Mouse (Mus musculus) inflammation-experienced regulatory T-cells (primary cell): Measurements from ENCODE around the gene Zfp942. TPM values are rescaled to one million over a fixed set of nuclear protein-coding genes. Genes with fewer than 3 reads are reported as not detected.

ENCODE experiments used
- polyA plus RNA-seq, 2 experiments: library from polyadenylated mRNA; unstranded; fragments of 100-300 nt; shearing (Covaris generic); gene quantifications; one replicate each; pipeline ENCODE4 v1.2.1; 2017

Zfp942 gene
- 10 to 100 TPM; 23.2 to 27.8 TPM for polyA plus RNA-seq

DNA sequence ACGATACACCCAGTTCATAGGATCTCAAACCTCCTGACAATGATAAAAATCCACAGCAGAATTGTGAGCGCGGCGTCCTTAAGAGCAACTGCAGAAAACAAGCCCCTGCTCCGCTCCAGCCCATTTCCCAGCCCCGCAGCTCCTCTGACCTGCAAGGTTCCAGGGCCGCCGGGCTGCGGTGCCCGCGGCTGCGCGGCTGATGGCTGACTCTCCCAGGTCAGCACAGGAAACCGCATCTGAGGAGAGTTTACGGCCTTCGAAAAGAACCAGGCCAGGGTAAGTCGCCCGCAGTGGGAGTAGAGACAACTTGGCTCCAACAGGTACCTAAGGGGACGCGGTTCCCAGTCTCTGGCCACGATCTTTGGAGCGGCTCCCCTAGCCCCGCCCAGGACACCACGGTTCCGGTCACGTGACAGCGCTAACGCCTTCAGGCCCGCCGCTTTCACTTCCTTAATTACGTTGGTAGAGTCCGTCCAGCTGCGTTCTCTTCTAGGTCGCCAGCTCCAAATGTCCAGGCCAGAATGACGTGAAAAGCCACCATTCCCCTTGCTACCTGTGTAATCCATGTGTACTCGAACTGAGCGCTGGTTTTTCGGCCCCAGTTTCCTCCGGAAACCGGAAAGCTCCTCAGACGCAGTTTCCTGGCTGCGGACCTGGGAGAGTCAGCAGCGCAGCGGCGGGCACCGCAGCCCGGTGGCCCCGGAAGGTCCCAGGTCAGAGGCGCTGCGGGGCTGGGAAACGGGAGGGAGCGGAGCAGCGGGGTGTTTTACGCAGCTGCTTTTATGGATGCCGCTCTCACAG is at the start of gene Zfp942, which contains the start of gene Zfp943:
Gene Zfp942 (minus strand): TSS at position 358 of the 801 bp plus-strand sequence.
Gene Zfp943 (plus strand): TSS at position 446 of the 801 bp plus-strand sequence.

DNA sequence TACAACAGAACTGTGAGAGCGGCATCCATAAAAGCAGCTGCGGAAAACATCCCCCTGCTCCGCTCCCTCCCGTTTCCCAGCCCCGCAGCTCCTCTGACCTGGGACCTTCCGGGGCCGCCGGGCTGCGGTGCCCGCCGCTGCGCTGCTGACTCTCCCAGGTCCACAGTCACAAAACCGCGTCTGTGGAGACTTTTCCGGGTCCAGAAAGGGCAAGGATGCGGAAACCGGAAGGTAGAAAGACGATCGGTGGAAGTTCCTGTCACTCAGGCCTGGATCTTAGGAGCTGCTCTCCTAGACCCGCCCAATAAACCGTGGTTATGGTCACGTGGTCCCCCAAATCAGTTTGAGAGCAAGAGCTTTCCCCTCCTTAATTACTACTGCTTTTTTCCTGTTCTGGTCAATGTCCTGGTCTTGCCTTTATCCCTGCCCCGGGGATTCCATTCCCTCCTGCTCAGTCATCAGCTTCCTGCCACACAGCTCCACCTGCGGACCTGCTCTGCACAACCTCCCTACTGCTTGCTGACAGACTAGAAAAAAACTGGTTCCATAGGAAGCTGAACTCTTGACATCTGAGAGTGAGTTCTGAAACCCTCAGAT is 52.7 kb downstream of the Zfp942 start, which contains the start of gene Zfp995:
Gene Zfp995 (minus strand): TSS at position 471 of the 597 bp plus-strand sequence.

Other genes with a start within 250 kb of the Zfp942 start
- gene Zfp229, start 231.7 kb downstream of the Zfp942 start, polyA plus RNA-seq = 1 to 10 TPM; 1.4 to 1.9 TPM
- under 1 TPM; 0.12 to 0.53 TPM for gene Zfp820, start 116.7 kb downstream of the Zfp942 start, polyA plus RNA-seq
- 10 to 100 TPM; 14.1 to 15.8 TPM for gene Zfp995, start 52.5 kb downstream of the Zfp942 start, polyA plus RNA-seq
- gene Zfp943, start 88 bp upstream of the Zfp942 start, polyA plus RNA-seq = 10 to 100 TPM; 20.6 to 23.8 TPM
- gene Zfp947, start 203.7 kb upstream of the Zfp942 start, polyA plus RNA-seq = 1 to 10 TPM; 2.0 to 3.0 TPM